Mouse (Mus musculus): ENCODE results near the gene Hfe. TPM values are rescaled to one million over a fixed set of nuclear protein-coding genes. Genes with fewer than 3 reads are reported as not detected.
"Not testable (repeated sequence)": the region's sequence is repeated elsewhere in the genome, so short reads cannot be mapped to it uniquely, and the experiment has no call there.

Gene Hfe
- polyA plus RNA-seq, 1 experiment from 2014 or later = 6.6 TPM

GRCm38 (mm10) chr13:23706771-23707170 is 3.9 kb downstream of the Hfe start:
- ATAC-seq (ENCODE audit: low read depth) (no peak), DNase-seq (no peak)
- Histone ChIP-seq H3K4me2 (no peak overlapping the region), H3K27me3 (peaks cover 25% of the 10 kb centered on the region), H3K9me3 (replicated peaks) (no peaks in the 10 kb centered on the region), H3K36me3 (no peaks in the 10 kb centered on the region), H3K4me1 (replicated peaks) (peaks cover 33% of the 10 kb centered on the region), H3K9ac (no peak overlapping the region), H3K4me3 (replicated peaks) (no peak overlapping the region), H3K27ac (no peak overlapping the region)
- whole genome bisulfite sequencing (ENCODE audit: insufficient replicate concordance) = 81% methylated on average over 12 of the region's 12 CpGs

DNA sequence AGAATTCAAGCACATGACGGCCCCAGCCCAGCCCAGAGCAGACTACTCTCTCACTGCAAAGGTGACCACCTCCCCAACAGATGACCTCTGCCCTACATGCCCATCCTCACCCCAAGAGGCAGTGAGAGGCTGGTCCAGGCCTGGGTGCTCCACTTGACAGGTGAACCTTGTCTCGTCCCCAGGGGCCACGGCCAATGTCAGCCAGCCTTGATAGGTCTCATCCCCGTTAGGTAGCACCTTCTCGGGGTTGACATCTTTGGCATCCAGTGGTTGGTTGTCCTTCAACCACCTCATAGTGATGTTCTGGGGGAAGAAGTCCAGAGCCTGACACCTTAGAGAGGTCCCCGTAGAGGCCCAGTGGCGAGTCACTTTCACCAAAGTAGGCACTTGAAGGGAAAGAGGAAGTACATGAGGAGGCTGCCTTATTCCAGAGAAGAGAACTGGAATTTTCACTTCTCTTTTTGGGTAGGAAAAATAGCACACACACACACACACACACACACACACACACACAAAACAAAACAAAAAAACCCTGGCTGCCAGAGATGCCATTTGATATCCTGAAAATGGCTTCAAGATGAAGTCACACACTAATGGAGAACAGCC is 4.8 kb downstream of the Hfe start:
- ATAC-seq (ENCODE audit: low read depth) (no peak), DNase-seq (no peak)
- Histone ChIP-seq H3K4me2 (no peak overlapping the region), H3K4me3 (replicated peaks) (no peak overlapping the region), H3K4me1 (replicated peaks) (peaks cover 35% of the 10 kb centered on the region), H3K27me3 (peaks cover 16% of the 10 kb centered on the region), H3K9ac (no peak overlapping the region), H3K36me3 (no peaks in the 10 kb centered on the region), H3K9me3 (replicated peaks) (no peaks in the 10 kb centered on the region), H3K27ac (no peak overlapping the region)
- 62% methylated on average over 7 of the region's 7 CpGs for WGBS (ENCODE audit: insufficient replicate concordance)

DNA sequence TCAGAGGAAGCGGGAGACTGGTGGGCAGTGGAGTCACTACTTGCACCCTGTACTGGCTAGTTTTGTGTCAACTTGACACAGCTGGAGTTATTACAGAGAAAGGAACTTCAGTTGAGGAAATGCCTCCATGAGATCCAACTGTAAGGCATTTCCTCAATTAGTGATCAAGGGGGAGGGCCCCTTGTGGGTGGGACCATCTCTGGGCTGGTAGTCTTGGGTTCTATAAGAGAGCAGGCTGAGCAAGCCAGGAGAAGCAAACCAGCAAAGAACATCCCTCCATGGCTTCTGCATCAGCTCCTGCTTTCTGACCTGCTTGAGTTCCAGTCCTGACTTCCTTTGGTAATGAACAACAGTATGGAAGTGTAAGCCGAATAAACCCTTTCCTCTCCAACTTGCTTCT is 7.9 kb downstream of the Hfe start:
- not testable (repeated sequence) for DNase-seq; H3K27me3 ChIP-seq; H3K9me3 ChIP-seq (replicated peaks); H3K27ac ChIP-seq; H3K4me3 ChIP-seq (replicated peaks); H3K36me3 ChIP-seq; H3K4me2 ChIP-seq; ATAC-seq (ENCODE audit: low read depth)
- peaks cover 35% of the 10 kb centered on the region for H3K4me1 ChIP-seq (replicated peaks)
- WGBS (ENCODE audit: insufficient replicate concordance) = 54% methylated on average over 2 of the region's 2 CpGs
- H3K9ac ChIP-seq = 0 out of 2 replicates have a peak overlapping the region, but pooled peaks have one; percentile 26

- no peak for DNase-seq
- Histone ChIP-seq H3K36me3 (no peaks in the 10 kb centered on the region), H3K9me3 (replicated peaks) (no peaks in the 10 kb centered on the region), H3K4me2 (no peak overlapping the region), H3K4me1 (replicated peaks) (peaks cover 38% of the 10 kb centered on the region), H3K27me3 (no peaks in the 10 kb centered on the region), H3K4me3 (replicated peaks) (no peak overlapping the region), H3K27ac (no peak overlapping the region), H3K9ac (0 out of 2 replicates have a peak overlapping the region, but pooled peaks have one; percentile 26)
- no peak for ATAC-seq (ENCODE audit: low read depth)
- 51% methylated on average over 4 of the region's 4 CpGs for WGBS (ENCODE audit: insufficient replicate concordance)
Measured at GRCm38 (mm10) chr13:23702220-23702619, 8.4 kb downstream of the Hfe start.

- Histone ChIP-seq H3K27me3 (no peaks in the 10 kb centered on the region), H3K4me2 (no peak overlapping the region), H3K4me3 (replicated peaks) (no peak overlapping the region), H3K9ac (peak overlapping the region; percentile 55), H3K27ac (peak overlapping the region; percentile 22; the same call in 1 of the 2 replicates), H3K36me3 (no peaks in the 10 kb centered on the region), H3K9me3 (replicated peaks) (no peaks in the 10 kb centered on the region), H3K4me1 (replicated peaks) (peaks cover 46% of the 10 kb centered on the region)
- peak; percentile 57 for DNase-seq
- 21% methylated on average over 8 of the region's 8 CpGs for WGBS (ENCODE audit: insufficient replicate concordance)
- ATAC-seq (ENCODE audit: low read depth) = peak; percentile 24
Measured at GRCm38 (mm10) chr13:23700786-23701520, 9.7 kb downstream of the Hfe start.

GRCm38 (mm10) chr13:23699767-23700166 is 10.9 kb downstream of the Hfe start:
- Histone ChIP-seq H3K4me3 (replicated peaks) (no peak overlapping the region), H3K4me2 (no peak overlapping the region), H3K36me3 (no peaks in the 10 kb centered on the region), H3K4me1 (replicated peaks) (peaks cover 58% of the 10 kb centered on the region), H3K27ac (peak overlapping the region; percentile 53; the same call in 1 of the 2 replicates), H3K9me3 (replicated peaks) (no peaks in the 10 kb centered on the region), H3K9ac (0 out of 2 replicates have a peak overlapping the region, but pooled peaks have one; percentile 26), H3K27me3 (no peaks in the 10 kb centered on the region)
- ATAC-seq (ENCODE audit: low read depth) = no peak
- DNase-seq = no peak
- 51% methylated on average over 3 of the region's 3 CpGs for WGBS (ENCODE audit: insufficient replicate concordance)

GRCm38 (mm10) chr13:23698996-23699395 is 11.7 kb downstream of the Hfe start:
- peak overlapping the region; percentile 12; the same call in 1 of the 2 replicates for H3K4me3 ChIP-seq (replicated peaks)
- H3K9ac ChIP-seq = peak overlapping the region; percentile 65
- no peak for DNase-seq
- ATAC-seq (ENCODE audit: low read depth) = no peak
- H3K4me1 ChIP-seq (replicated peaks) = peaks cover 60% of the 10 kb centered on the region
- 66% methylated on average over 6 of the region's 6 CpGs for WGBS (ENCODE audit: insufficient replicate concordance)
- no peaks in the 10 kb centered on the region for H3K27me3 ChIP-seq
- H3K36me3 ChIP-seq = no peaks in the 10 kb centered on the region
- peak overlapping the region; percentile 67 for H3K4me2 ChIP-seq
- peak overlapping the region; percentile 100 for H3K27ac ChIP-seq
- H3K9me3 ChIP-seq (replicated peaks) = no peaks in the 10 kb centered on the region

DNA sequence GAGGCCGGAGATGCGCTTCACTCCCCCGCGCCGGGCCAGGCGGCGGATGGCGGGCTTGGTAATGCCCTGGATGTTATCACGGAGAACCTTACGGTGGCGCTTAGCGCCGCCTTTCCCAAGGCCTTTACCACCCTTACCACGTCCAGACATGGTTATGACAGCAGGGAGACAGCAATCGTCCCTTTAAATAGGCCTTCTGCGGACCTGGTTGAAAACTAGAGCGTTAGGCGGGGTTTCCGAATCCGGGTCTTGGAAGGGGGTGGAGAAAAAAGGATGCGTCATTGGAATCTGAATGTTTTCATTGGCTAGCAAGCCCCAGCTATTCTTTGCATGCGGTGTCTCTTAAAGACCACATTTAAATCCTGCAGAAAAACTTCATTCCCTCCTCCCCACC is 12.4 kb downstream of the Hfe start, which contains the start of gene Hist1h4c:
Gene Hist1h4c (minus strand): TSS at position 155 of the 394 bp plus-strand sequence.
- 0% methylated on average over 22 of the region's 22 CpGs for WGBS (ENCODE audit: insufficient replicate concordance)
- peak within 1 kb of the TSS; percentile 67 for H3K4me2 ChIP-seq
- H3K9ac ChIP-seq = peak within 1 kb of the TSS; percentile 81
- DNase-seq (peak; percentile 97), ATAC-seq (ENCODE audit: low read depth) (peak; percentile 92)
- H3K27me3 ChIP-seq = no peaks in the 10 kb centered on the region
- H3K36me3 ChIP-seq = 0 out of 2 replicates have a peak, but pooled peaks cover 3% of the 10 kb centered on the region
- H3K27ac ChIP-seq = peak within 1 kb of the TSS; percentile 100
- H3K4me1 ChIP-seq (replicated peaks) = peaks cover 60% of the 10 kb centered on the region
- no peaks in the 10 kb centered on the region for H3K9me3 ChIP-seq (replicated peaks)
- H3K4me3 ChIP-seq (replicated peaks) = peak within 1 kb of the TSS; percentile 59

DNA sequence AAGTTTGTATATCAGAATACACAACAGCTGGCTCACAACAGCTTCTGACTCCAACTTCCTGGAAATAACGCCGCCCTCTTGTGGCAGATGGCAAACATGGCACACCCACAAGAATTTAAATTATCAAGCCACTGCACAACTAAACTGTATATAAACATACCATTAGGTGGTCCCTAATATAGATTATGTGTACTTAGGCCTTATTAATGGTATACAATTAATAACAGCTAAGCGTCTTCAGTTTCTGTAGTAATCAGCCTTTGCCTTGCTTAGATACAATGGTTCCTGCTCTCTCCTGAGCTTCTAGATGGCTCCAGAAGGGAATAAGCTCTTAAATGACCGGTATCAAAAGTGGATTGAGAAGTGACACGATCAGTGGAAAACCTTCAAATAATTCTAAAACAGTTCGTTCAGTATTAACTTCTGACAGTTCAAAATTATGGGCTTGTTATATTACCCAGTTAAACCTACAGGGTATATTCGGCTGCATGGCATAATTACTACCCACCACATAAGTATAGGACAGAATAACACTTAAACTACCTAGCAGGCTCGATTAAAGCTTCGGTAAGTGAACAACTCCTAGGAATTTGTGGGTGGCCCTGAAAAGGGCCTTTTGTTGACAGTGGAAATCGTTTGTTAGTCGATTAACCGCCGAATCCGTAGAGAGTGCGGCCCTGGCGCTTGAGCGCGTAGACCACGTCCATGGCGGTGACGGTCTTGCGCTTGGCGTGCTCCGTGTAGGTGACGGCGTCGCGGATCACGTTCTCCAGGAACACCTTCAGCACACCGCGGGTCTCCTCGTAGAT is 13.0 kb downstream of the Hfe start:
- no peaks in the 10 kb centered on the region for H3K27me3 ChIP-seq
- peaks cover 56% of the 10 kb centered on the region for H3K4me1 ChIP-seq (replicated peaks)
- H3K9ac ChIP-seq = peak overlapping the region; percentile 81
- H3K4me2 ChIP-seq = peak overlapping the region; percentile 67
- peak; percentile 68 for ATAC-seq (ENCODE audit: low read depth)
- WGBS (ENCODE audit: insufficient replicate concordance) = under 1% methylated on average over 24 of the region's 32 CpGs
- H3K27ac ChIP-seq = peak overlapping the region; percentile 100
- no peaks in the 10 kb centered on the region for H3K9me3 ChIP-seq (replicated peaks)
- DNase-seq = peak; percentile 65
- H3K4me3 ChIP-seq (replicated peaks) = peak overlapping the region; percentile 59
- H3K36me3 ChIP-seq = 0 out of 2 replicates have a peak, but pooled peaks cover 3% of the 10 kb centered on the region

- 43% methylated on average over 15 of the region's 15 CpGs for WGBS (ENCODE audit: insufficient replicate concordance)
- Histone ChIP-seq H3K9me3 (replicated peaks) (no peaks in the 10 kb centered on the region), H3K4me2 (peak overlapping the region; percentile 61), H3K36me3 (0 out of 2 replicates have a peak, but pooled peaks cover 3% of the 10 kb centered on the region), H3K27me3 (no peaks in the 10 kb centered on the region), H3K4me3 (replicated peaks) (peak overlapping the region; percentile 40), H3K4me1 (replicated peaks) (peaks cover 55% of the 10 kb centered on the region), H3K27ac (peak overlapping the region; percentile 100), H3K9ac (peak overlapping the region; percentile 81)
- ATAC-seq (ENCODE audit: low read depth) (no peak), DNase-seq (peak; percentile 53)
Measured at GRCm38 (mm10) chr13:23696061-23696474, 14.6 kb downstream of the Hfe start.

GRCm38 (mm10) chr13:23695514-23695913 is 15.1 kb downstream of the Hfe start, which contains the start of gene Hist1h1t:
TSS of gene Hist1h1t (plus strand) at chr13:23695814.
- Histone ChIP-seq H3K27ac (peak within 1 kb of the TSS; percentile 100), H3K4me3 (replicated peaks) (peak within 1 kb of the TSS; percentile 40), H3K4me1 (replicated peaks) (peaks cover 55% of the 10 kb centered on the region), H3K9ac (peak within 1 kb of the TSS; percentile 81), H3K4me2 (peak within 1 kb of the TSS; percentile 61), H3K9me3 (replicated peaks) (no peaks in the 10 kb centered on the region), H3K27me3 (no peaks in the 10 kb centered on the region), H3K36me3 (0 out of 2 replicates have a peak, but pooled peaks cover 3% of the 10 kb centered on the region)
- WGBS (ENCODE audit: insufficient replicate concordance) = 56% methylated on average over 13 of the region's 13 CpGs
- ATAC-seq (ENCODE audit: low read depth) (no peak), DNase-seq (no peak)

All from liver, embryonic 13.5 days (tissue).